Mouse (Mus musculus) forelimb bud, embryonic 11.5 days (tissue): ENCODE data around the gene Gpr89.

ENCODE experiments used
- DNase-seq: peaks from one replicate; pipeline ENCODE4 v3.0.0-alpha.2; 2012; ENCODE audit warnings: low read depth, low spot score

Gene Gpr89

DNA sequence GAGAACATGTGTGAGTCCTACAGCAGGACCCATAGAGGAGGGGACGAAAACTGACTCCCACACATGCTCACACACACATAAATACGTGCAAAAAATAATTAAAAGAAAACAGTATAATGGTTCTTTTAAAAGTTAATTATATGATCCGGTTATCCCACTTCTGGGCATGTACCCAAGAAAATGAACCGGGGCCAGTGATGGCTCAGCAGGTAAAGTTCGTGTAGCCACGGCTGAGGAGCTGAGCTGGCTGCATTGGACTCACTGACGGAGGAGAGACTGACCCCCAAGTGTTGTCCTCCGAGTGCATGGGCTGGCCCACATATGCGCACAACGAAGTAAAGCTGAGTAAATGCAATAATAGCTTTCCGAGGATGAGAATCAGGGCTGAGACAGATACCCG lies 80.5 kb downstream of the Gpr89 start:
- DNase-seq = no peak

DNA sequence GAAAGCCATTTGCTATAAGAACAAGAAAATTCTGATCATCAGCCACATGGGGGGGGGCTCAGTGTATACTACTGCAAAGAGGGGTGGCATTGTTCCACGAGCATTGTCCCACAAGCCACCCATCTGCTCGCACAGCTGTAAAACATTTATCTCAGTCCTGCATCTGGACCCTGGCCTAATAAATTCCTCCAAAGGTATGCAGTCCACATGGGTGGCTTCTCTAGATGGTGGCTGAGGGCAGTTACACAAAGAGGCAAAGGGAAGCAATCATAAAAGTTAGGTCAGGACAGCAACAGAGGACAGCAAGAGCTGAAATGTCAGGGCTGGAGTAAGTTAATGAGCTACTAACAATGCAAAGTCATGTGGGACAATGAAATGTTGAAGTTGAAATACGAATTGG lies 81.4 kb downstream of the Gpr89 start:
- no peak for DNase-seq

DNA sequence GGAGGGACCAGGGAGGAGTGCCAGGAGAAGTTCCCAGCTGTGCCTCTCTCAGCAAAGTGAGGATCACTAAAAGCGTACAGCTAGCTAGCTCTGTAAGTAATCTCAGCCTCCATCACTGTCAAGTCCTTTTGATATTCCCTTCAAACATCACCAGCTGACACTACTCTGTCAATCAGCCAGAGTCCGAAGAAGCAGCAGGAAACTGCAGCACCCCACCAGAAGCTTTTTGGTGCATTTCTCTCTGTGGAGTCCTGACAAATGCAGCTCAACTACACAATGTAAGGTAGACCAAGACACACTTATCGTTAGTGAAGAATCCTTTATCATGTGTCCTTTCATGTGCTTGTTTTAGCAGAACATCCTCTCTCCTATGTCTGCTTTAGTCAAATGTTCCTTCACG lies 83.6 kb downstream of the Gpr89 start:
- no peak for DNase-seq

DNA sequence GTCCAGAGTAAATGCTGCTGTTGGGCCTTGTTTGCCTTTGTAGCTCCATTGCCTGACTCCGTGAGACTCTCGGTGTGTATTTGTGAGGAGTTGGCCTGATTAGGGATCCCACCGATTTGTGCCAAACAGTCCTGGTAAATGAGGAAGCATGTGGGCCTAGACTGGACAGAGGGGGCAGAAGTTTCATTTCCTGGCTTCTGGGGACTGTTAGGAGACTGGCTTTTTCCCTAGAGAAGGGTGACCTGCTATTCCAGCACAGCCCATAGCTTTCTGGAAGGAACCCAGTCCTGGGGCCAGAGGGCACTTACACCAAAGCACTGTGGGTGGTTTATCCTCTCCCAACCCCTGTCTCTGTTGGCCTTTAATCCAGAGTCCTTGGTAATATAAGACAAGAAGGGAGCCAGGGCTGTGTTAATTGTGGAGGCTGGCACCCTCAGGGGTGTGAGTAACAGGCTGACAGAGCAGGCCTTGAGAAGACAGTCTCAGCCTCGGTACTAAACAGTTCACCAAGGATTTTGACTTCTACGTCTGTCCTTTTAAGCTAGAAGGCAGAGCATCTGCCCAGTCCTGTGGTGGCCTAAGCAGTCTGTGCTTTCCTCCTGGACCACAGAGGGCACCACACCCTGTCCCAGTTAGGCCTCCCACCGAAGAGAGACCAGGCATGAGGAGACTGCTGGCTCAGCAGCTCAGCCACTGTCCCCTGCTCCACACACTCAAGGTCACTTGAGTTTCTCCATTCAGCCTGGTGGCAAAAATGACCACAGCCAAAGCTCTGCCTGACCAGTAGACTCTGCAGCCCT lies 84.8 kb downstream of the Gpr89 start:
- no peak for DNase-seq
